Mouse (Mus musculus) cerebellum, postnatal 36 days (tissue): ENCODE results near the gene Casz1.

ENCODE experiments used
- DNase-seq, 2 experiments: peaks; one replicate each; pipeline ENCODE4 v3.0.0; 2021 to 2022; ENCODE audit warnings: mixed read lengths in 2 of 2

Casz1 gene

DNA sequence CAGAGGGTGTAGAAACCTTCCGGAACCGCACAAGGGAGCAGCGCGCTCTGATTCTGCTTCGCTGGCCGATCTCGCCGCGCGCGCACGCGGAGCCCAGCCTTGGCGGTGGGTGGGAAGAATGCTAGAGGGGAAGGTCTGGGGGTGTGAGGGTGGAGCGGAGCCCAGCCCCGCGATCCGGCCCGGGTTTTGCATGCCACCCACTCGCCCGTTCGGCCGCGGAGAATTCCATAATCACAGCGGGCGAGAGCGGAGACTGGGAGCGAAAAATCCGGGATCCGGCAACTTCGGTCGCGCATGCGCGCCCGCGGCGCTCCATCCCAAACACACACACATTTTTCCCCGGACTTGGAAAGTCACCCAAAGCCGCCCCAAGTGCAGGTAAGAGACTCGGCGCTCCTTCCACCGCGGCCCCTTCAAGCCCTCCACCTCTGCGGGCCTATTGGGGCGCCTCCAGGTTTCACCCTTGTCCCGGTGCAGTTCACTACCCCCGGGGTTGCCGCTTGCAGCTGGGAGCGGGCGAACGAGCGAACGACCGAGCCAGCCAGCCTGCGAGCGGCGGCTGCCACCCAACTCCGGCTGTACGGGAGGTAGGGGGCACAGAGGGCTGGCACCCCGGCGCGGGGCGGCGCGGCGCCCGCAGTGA is at the start of gene Casz1:
Gene Casz1, plus strand, starts transcription at position 293 of the 643 bp plus-strand sequence.
- DNase-seq: peak; percentile 79 to 81

DNA sequence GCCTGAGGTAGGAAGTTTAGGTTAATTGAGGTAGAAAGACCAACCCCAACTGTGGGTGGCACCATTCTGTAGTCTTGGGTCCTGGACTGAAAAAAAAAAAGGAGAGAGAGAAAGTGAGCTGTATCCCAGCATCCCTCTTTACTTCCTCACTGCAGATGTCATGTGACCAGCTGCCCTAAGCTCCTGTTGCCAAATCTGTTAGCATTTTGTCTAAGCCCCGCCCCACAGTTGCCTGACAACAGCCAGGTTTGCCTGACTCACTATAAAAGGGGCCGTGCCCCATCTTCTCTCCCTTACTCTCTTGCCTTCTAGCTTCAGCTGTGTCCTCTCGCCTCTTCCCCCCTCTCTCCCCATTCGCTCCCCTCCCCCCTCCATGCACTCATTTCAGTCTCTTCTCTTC is 45.4 kb upstream of the Casz1 start:
- DNase-seq: no peak

DNA sequence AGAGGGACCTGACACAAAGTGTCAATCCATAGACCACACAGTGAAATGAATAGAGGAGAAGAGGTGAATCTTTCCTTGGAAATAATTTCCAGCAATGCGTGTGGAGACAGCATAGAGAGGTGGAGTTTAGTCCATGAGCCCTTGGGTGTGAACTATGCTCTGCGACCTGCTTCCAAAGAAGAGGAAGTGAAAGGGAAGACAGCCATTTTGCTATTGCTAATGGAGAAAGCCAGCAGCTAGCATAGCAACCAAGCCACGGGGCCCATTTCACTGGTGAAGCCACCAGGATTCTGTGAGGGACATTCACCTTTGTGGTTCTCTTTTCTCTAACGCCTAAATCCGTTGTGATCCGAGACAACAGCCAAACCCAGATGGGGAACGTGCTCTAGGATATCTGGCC is 44.1 kb upstream of the Casz1 start:
- no peak for DNase-seq

DNA sequence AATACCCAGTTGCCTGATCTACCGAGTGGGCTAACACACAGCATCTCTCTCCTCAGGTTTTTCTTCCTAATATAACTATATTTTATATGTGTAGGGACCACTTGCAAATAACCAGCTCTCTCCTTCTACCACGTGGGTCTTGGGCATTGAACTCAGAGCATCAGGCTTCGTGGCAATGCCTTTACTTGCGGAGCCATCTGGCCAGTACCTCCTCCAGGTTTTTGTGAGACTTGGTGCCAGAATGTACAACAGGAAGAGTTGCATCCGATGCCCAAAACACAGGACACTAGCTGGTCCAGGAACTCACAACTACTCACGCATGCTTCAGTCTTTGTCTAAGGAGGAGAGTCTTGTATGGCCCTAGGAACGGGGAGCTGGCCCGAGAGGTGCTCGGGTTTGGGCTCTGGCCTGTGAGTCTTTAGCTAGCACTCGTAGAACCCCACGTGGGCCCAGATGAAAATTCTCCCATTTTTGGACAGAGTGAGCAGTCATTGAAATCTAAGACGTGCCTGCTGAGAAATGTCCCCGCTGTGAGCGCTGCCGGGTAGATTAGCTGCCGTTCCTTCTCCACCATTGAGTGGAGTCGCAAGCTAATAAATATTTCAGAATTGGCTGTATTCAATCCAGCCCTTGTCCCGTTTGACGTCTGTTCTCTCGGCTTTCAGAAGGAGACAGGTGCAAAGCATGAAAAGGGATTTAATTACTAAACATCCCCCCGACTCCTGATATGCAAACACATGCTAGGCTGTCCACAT is 38.0 kb upstream of the Casz1 start:
- peak in 1 of 2 experiments; percentile 4 for DNase-seq

DNA sequence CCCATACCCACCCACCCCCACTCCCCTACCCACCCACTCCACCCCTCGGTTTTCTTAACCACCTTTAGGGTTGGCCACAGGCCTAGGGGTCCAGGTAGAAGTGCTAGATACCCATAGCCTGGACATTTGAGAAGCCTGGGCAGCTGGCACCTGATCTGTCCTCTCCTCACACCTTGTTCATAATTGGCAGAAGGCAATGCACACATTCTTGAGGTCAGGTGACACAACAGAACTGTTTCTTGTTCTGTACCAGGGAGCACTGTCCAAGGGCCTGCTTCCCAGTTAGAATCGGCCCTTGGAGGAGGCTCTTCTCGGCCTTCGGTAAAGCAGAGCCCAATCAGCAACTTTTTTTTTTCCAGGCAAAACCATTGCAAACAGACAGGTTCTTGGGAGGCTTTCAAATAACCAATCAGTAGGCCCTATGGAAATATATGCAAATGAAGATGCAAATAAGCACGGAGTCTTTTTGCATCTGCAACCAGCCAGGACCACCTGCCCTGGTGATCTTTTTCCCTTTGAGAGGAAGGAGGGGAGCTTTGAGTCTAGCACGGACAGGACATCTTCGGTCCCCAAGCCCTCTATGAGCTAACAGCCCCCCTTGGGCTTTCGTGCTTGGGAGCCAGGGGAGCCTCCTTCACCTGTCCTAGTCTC is 36.4 kb upstream of the Casz1 start:
- DNase-seq: no peak

DNA sequence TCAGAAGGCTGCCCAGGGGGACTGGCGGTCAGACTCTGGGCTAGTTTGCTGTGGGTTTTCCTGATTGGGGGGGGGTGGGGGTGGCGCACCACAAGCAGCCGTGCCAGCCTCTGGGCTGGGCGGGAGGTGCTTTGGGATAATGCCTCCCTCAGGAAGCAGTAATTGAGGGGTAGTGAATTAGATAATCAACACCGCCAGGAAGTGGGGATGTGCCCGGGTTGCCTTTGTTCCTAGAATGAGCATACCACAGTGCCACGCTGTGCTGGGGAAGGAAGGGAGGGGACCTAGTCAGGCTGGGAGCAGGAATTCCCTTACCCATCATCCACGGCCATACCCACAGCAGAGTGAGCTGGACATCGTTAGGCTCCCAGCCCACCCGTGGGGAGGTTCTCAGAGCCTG is 35.6 kb upstream of the Casz1 start:
- no peak for DNase-seq

DNA sequence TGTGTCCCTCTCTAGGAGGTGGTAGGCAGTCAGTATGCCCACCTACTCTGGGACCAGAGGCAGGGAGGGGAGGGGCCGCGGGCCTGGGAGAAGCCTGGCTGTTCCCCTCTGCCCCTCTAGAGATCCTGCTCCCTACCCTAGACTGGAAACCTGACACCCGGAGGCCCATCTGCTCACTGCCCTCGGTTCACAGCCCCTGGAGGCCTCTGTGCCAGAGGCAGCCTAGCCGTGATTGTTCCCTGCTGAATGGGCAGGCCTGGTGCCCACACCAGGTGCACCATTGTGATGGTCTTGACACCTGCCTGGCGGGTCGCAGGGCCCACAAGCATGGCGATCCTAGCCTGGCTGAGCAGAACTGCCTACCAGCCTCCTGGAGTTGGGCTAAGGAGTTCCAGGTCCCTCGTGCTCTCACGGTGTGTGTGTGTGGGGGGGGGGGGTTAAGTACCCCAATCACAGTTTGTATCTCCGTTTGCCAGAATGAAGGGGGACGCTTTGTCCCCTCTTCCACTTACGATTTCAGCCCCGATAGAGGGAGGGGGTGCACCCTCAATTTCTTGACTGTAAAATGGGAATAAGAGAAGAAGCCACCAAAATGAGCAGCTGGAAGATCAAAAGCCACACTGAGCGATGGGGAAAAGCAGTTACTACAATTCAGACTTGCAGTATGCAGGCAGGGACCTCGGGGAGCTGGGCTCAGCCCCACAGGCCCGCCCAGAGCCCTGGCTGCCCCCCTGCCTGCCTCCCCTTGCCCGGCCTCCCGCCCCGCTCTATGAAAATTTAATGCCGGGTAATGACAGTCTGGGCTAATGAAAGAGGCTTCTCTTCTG is 33.4 kb upstream of the Casz1 start:
- DNase-seq: no peak

DNA sequence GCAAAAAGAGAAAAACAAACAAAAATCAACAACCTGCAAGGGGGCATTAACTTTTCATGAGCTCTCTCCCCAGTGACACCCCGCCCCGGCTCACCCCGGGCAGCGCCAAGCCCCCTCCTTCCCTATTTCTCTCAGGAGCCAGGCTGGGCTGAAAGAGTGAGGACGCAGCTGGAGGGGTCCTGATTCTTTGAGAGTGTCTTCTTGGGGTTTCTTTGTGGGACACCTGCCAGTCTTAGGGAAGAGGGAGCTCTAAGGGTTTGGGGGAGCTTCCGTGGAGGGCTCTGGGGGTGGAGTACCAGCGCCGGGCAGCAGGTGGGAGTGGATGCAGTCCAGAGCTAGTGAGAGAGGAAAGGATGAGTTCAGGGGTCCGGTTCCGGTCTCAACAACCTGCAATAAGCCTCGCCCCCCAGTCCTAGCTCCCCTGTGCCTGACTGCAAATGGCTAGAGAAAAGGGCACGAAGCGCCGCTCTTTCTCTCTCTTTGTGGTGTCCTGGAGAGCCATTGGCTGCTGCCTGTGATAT is 32.8 kb upstream of the Casz1 start:
- DNase-seq: no peak

DNA sequence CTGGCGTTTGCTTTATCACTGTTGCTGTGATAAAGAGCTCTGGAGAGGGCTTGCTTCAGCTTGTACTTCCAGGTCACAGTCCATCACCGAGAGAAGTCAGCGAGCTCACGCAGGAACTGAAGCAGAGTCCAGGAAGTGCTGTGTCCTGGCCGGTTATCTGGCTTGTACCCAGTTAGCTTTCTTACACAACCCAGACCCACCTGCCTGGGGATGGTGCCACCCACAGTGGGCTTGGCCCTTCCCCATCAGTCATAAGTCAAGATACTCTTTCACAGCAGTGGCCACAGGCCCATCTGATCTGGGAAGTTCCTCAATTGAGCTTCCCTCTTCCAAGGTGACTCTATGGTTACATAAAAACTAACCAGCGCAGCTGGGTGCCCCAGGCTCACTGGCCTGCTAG is 31.6 kb upstream of the Casz1 start:
- DNase-seq: no peak

DNA sequence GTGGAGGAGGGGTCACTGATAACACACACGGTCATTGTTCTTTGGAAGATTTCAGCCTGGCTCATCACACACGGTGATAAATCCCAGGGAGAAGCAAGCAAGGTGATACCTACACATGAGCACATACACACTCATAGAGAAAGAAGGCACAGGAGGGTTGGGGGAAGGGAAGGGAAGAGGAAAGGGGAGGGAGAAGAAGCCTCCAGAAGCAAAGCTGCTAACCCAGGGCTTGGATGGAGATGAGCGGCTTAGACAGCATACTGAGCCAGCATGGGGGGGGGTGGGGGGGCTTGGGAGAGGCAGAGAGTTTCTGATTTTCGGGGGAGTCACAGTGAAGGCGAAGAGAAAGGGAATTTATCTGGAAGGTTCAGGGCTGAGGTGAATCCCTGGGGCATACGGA is 30.2 kb upstream of the Casz1 start:
- DNase-seq: no peak

DNA sequence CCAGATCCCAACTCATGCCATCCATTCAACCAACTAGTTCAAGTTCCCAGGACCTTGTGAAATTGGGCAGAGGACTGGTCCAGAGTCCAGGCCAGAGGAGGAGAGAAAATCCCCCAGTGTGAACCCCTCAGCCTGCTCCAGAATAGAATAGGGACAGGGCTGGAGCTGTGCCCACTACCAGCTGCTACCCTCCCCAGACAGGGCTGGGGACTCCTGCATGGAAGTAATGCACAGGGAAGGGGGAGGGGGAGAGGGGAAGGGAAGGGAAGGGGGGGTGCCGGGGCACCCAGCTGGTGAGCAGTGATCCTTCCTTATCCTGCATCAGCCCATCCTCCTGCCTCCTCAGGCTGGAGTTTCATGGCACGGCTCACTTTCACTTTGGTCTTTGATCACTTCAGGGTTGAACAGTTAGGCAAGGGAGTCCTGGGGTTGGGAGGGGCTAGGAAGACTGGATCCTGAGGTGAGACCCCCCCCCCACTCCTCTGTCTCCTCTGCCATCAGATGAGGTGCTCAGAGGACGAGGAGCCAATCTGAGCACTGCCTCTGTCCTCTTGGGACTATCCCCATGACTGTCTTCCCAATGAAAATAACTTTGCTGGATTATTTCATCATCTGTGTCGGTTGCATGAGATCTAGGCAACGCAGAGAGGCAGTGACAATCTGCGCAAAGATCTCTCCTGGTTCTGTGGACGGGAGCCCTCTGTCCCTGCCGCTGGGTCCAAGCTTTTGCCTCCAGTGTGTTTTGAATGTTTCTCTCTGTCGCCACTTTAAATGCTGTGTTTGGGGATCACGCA is 28.6 kb upstream of the Casz1 start:
- no peak for DNase-seq

DNA sequence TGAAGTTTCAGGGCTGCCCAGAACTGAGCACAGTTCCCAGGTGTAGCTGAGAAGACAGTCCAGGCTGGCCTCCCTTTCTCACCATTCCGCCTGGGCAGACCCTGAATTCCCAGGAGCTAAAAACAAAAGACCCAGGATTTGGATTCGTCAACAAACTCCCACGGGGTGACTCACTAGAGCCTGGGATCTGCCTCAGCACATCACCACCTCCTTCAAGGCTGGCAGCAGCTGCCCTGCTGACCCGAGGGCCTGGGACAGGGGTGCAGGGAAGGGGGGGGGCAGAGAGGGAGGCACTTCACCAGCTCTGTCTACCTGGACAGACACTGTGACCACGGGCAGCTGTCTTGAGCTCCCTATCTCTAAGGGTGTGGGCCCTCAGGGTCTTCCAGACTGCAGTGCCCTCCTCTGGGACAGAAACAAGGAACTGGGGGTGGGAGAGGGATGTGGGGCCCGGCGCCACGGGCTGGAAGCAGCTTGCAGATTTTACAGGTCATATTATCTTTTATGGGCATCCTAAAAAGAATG is 24.1 kb upstream of the Casz1 start:
- DNase-seq: no peak

DNA sequence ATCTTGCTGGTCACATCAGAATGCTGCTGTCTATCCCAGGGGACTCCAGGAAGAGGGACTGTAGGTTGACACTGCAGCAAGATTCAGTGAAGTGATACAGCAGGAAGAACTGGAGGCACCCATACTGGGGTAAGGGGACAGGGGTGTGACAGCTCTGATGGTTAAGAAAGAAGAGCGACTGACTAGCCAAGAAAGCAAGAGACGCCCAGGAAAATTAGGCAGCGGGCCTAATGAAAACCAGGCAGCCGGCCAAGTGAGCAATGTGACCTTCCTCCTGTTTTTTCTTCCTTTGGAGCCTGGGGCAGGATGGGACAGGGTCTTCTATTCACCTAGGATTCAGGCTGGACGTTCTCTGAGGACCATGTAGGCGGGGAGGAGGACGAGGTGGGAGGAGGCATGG is 22.7 kb upstream of the Casz1 start:
- DNase-seq: no peak

DNA sequence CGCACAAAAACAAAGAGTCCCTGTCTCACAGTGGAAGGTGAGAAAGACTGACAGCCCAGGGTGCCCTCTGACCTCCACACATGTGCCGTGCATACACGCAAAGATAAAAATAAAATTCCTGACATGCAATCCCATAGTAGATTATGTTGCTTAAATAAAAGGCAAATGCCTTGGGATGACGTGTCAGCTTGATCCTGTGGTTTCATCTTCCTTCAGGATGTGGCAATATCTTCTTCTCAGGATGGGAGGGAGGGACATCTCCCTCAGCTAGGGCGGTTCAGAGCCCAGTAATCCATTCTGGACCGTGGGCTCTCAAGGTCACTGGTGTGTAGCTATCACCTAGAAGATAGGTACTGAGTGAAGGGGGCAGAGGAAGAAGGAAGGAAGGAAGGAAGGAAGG is 21.3 kb upstream of the Casz1 start:
- no peak for DNase-seq

DNA sequence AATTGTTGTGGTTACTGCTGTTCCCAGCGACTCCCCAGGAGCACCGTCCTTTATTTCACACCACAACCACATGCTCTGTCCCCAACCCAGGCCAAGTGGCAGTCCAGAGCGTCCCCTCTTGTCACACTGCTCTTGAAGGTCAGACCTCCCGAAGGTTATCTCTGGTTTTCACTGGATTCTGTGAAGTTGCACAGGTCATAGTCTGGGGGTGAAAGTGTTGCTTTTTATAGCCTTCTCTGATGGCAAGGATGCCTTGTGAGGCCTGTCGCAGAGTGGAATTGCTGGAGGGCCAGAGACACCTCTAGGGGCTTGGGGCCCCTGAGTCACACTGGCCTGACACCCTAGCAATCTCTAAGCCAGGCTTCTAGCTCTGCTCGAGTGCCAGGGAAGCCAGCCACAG is 20.5 kb upstream of the Casz1 start:
- DNase-seq: no peak

DNA sequence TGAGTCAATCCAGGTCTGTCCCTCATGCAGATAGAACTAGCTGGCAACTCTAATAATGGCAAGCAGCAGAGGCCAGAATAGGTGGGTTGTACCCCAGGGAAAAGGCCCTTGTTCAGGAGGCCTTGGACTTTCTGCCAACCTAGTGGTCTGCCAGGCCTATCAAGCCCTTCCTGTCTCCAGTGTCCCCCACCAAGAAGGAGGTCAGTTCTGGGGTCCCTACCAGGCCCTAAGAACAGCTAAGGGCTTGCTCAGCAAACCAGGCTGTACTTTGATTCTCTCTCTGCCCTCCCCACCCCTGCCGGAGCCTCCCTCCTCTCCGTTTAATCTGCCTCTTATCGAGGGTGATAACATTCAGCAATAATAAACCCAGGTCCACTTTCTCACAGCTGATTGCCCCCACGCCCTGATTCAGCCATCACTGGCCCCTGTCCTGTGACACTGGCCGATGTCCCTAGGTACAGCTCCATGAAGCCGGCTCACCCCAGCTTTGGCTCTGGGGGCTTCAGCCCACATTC is 19.1 kb upstream of the Casz1 start:
- no peak for DNase-seq

DNA sequence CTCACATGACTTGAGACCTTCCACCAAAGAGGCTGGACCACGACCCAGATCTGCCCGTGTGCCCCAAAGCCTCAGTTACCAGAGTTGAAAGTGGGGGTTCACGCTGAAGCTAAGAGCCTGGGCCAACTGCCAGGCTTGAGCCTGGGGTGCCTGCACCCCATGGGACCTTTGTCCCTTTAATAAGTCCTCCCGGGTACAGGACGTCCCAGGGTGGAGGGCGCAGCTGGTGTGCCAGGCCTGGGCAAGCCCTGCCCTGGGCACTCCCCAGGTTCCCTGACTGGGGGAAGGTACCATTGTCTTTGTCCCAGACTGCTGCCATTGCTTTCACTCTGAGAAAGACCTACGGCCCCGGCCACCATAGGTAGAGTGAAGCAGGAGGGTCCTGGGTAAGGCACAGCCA is 18.2 kb upstream of the Casz1 start:
- DNase-seq: no peak

DNA sequence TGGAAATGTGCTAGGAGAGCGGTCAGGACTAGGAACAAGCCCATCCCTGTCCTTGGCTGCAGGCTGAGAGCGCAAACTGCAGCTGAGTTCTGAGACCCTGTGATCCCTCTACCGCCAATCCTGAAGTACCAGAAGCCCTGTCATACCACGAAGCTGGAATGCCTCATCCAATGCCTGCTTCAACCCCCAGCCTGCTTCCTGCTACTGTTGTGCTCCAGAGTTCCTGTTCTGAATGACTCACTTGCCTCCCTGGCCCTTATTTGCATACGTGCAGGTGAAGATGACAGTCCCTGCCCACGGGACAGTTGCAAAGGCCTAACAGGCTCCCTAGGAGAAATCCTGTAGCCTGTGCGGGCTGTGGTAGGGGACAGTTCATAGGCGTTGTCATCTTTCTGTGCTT is 13.3 kb upstream of the Casz1 start:
- DNase-seq: no peak

DNA sequence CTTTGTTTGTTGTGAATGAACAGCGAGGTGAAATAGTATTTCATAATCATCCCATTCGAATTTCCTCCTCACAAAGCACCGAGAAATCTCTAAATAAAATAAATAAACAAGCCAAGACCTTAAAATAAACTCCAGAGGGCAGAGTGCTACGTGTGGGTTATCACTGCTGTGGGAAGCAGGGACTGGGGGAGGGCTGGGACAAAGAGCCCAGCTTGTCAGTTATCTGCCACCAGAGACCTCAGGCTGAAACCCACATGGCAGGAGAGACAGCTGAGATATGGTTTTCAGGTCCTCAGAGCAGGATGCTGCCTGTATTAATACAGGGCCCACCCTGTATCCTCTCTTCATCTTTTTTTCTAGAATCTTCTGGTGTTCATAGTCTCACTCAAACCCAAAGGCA is 9.2 kb upstream of the Casz1 start:
- DNase-seq: no peak

DNA sequence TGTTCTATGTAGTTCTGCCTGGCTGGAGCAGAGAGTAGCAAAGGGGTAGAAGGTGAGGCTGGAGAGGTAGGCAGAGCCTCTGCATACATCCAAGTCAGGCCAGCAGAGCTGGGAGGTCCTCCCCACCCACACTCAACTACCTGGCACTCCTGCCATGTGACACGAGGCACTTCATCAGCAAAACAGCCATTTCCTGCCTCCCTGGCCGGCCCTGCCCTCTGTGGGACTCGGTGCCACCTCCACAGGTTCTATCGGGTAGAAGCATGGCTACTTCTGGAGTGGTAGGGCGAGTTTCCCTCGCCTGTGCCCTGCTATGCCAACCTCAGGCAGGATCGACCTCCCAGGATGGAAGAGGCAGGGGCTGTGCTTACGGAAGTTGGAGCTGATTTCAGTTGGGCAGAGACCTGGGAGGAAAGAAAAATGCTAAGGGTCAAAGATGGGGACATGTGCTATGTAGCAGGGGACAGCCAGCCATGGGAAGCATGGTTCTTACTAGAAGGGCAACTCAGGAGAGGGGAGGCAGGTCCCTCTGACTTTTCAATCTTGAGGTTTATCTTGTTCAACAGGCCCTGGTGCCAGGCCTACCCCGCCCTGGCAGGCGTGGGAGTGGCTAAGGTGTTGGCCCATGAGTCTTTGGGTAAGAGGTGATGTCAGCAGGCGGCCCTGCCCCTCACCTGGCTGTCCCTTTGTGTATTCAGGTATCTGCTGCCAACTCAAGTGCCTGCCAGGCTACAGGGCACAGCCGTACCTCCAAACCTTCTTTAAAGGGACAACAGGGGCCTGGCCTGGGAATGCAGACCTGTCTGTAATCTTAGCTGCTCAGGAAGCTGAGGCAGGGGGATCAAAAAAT is 6.5 kb upstream of the Casz1 start:
- DNase-seq: no peak

DNA sequence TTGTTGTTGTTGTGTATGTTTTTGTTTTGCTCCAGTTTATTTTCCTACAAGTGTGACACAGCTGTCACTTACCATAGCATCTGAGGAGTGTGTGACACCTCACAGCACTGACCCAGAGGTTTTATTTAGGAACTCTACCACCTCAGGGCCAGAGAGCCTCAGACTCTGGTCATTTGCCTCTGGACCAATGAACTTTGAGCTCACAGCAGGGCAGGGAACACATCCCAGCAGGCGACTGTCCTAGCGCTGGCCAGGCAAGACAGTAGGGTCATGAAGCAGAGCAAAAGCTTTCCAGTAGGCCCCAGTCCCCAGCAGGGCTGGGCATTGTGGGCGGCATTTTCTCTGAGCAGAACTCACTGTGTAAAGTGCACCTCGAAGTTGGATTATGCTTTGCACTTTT is 1.2 kb upstream of the Casz1 start:
- no peak for DNase-seq
